Mouse (Mus musculus) brain, embryonic 14.5 days (tissue): ENCODE measurements around the gene Auts2.

Experiments used
- CTCF ChIP-seq: fragments of 200-500 bp; IDR thresholded peaks from 2 replicates; pipeline ENCODE4 v1.5.1; 2012; ENCODE audit warnings: inconsistent platforms, mild to moderate bottlenecking, moderate library complexity, borderline replicate concordance; ENCODE audit not compliant: insufficient read depth, insufficient read length; ENCODE audit errors: extremely low read depth
- POLR2A ChIP-seq: fragments of 200-500 bp; IDR thresholded peaks from 2 replicates; pipeline ENCODE4 v1.6.1; 2012; ENCODE audit warnings: mild to moderate bottlenecking, inconsistent platforms, borderline replicate concordance; ENCODE audit not compliant: poor library complexity, insufficient read depth, insufficient read length, severe bottlenecking; ENCODE audit errors: extremely low read depth

DNA sequence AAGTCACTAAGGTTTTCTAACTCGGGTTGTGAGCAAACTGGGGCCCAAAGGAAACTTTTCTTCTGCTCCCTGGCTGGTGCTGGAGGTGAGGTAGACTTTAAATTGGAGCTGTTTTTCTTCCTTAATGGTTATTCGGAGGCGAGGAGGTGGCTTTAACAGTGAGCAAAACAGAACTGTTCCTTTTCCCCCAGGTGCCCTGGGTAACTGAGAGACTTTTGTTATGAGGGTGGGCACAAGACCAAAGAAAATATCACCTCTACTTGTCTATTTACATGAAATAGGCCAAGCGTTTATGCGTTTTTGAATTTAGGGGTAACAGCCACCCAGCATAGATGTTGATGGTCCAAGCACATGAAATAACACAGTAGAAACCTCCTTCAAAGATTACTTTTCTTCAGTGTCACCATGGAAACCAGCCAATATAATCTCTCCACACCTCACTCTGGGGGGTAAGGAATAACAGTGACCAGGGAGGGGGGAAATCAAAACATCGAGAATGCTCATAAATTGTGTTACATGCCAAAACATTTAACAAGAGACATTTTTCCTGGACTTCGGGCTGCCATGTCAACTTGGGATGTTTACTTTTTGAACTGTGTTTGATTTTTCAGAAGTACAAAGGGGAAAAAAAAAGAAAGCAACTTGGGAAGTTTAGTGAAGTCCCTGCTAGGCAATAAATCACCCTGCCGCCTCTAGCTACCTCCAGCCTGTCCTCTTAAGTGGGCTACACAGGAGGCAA, 832.2 kb downstream of the Auts2 start:
- no peak for TF ChIP-seq CTCF
- TF ChIP-seq POLR2A, result no peak
